Mouse (Mus musculus): ENCODE results near the gene Sag.

GRCm38 (mm10) chr1:87793138-87793449 lies 10.4 kb upstream of the Sag start:
- TF ChIP-seq MEF2A (IDR thresholded peaks at IDR 0.05; ENCODE audit: borderline replicate concordance, low read depth, low read length) (no peak), POLR2A (IDR thresholded peaks at IDR 0.05; ENCODE audit: low read depth, low read length) (no peak), MYC (IDR thresholded peaks at IDR 0.05; ENCODE audit: low read depth, low read length) (no peak), CTCF (conservative IDR thresholded peaks at IDR 0.05 in 1 of 2, IDR thresholded peaks at IDR 0.05 in 1 of 2; ENCODE audit: low read depth in 2 of 2, low read length in 2 of 2) (no peak), ETS1 (conservative IDR thresholded peaks at IDR 0.05; ENCODE audit: low read depth, low read length) (no peak), USF1 (IDR thresholded peaks at IDR 0.05; ENCODE audit: low read depth, low read length) (no peak), MAX (IDR thresholded peaks at IDR 0.05; ENCODE audit: low read length) (no peak), MAFK (IDR thresholded peaks at IDR 0.05; ENCODE audit: insufficient replicate concordance, low read length) (no peak), ZKSCAN1 (IDR thresholded peaks at IDR 0.05; ENCODE audit: borderline replicate concordance, low read depth, low read length) (no peak), KAT2A (IDR thresholded peaks at IDR 0.05; ENCODE audit: insufficient replicate concordance, low read length) (no peak)
